Comparison of ENCODE assay signal across 16 mouse cellular contexts in the genomic region with DNA sequence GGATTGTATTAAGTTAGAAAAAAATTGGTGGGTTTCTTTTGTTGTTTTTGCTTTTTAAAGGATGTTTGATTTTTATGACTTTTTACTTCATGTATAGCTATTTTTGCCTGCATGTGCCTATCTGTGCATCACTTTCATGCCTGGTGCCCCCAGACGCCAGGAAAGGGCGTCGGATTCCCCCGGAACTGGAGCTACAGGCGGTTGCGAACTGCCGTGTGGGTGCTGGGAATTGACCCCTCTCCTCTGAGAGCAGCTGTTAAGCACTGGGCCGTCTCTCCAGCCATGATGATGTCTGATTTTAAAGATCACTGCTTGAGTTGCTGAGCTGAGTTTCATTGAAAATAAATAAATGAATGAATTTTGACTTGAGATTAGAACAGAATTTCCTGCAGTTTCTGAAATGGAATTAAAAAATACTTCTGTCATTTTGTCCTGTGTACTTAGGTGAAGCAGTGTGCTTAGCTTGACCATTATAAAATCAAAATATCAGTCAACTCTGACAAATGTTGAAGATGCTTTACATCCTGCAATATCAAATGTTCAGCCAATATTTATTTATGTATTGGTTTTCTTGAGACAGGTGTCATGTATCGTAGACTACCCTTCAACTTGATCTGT. TPM values are rescaled to one million over a fixed set of nuclear protein-coding genes. Genes with fewer than 3 reads are reported as not detected.
DNase-seq lines count a peak whose midpoint lies in the region; ATAC-seq and TF ChIP-seq lines count a peak whose summit lies in the region.
"Had no signal": no experiment of that assay in that cellular context is flagged by ENCODE, and none has a peak within 500 bp of the region (broad histone marks: within the 10 kb centered on the region; RNA-seq: fewer than 3 reads in every experiment).

A gene (plus strand): TSS at position 568 of the 618 bp plus-strand sequence.

- DNase-seq in gastrocnemius, postnatal 10 days = peak; percentile 1
- DNase-seq in gastrocnemius, postnatal 14 days = no peak
- DNase-seq in layer of hippocampus, adult 2 months (ENCODE audit: low spot score in 2 of 2) = no peak
- DNase-seq in layer of hippocampus, adult 9-11 months = no peak
- DNase-seq in urinary bladder, postnatal 4 days (ENCODE audit: low spot score in 2 of 2) = peak; percentile 5 to 47
- no peak for DNase-seq in urinary bladder, postnatal 14 days (ENCODE audit: low spot score)
- DNase-seq in forebrain, embryonic 11.5 days (ENCODE audit: low spot score) = no peak
- DNase-seq: cerebellum, postnatal 25 days; left cerebral cortex, postnatal 4 days had no signal

- no peak within 1 kb of the TSS for H3K4me3 ChIP-seq in layer of hippocampus, adult 2 months
- H3K4me3 ChIP-seq in stomach, embryonic 16.5 days (replicated peaks; ENCODE audit: low read length) = no peak within 1 kb of the TSS
- H3K4me3 ChIP-seq in forebrain, embryonic 11.5 days (ENCODE audit: low read depth, low read length) = no peak within 1 kb of the TSS

- no peak for TF ChIP-seq CTCF in layer of hippocampus, adult 2 months (conservative IDR thresholded peaks at IDR 0.05)

- no peak within 1 kb of the TSS for H3K9ac ChIP-seq in stomach, embryonic 16.5 days (ENCODE audit: low read length)
- H3K9ac ChIP-seq in forebrain, embryonic 11.5 days (ENCODE audit: low read length) = no peak within 1 kb of the TSS

- peak within 1 kb of the TSS; percentile 37; the same call in 1 of the 2 replicates for H3K27ac ChIP-seq in layer of hippocampus, adult 2 months
- H3K27ac ChIP-seq in stomach, embryonic 16.5 days (ENCODE audit: low read length) = peak within 1 kb of the TSS; percentile 11; the same call in 1 of the 2 replicates
- H3K27ac ChIP-seq in forebrain, embryonic 11.5 days (ENCODE audit: low read depth, low read length) = no peak within 1 kb of the TSS

- no peaks in the 10 kb centered on the region for H3K27me3 ChIP-seq in stomach, embryonic 16.5 days (ENCODE audit: control insufficient read depth, insufficient read depth, low read length)
- H3K27me3 ChIP-seq in forebrain, embryonic 11.5 days (ENCODE audit: control insufficient read depth, insufficient read depth, low read length) = no peaks in the 10 kb centered on the region

- intact Hi-C loops in gastrocnemius, postnatal 14 days (cut with DNase I; ENCODE audit: low total_unique reads) = no loop called here

- ATAC-seq in stomach, embryonic 16.5 days (ENCODE audit: insufficient read depth, low FRiP score) = no peak
- ATAC-seq in forebrain, embryonic 11.5 days (replicated peaks; ENCODE audit: low FRiP score) = no peak

- 0 out of 2 replicates have a peak, but pooled peaks cover 3% of the 10 kb centered on the region for H3K36me3 ChIP-seq in stomach, embryonic 16.5 days (ENCODE audit: control insufficient read depth, insufficient read depth, low read length)
- H3K36me3 ChIP-seq in forebrain, embryonic 11.5 days (ENCODE audit: control insufficient read depth, insufficient read depth, low read length) = no peaks in the 10 kb centered on the region; the same call in 1 of the 2 replicates

- 82% methylated on average over 9 of the region's 9 CpGs for WGBS in stomach, embryonic 16.5 days
- WGBS in forebrain, embryonic 11.5 days = 91% methylated on average over 9 of the region's 9 CpGs

- peaks cover 13% of the 10 kb centered on the region for H3K4me1 ChIP-seq in stomach, embryonic 16.5 days (ENCODE audit: control insufficient read depth, insufficient read depth, low read length)
- H3K4me1 ChIP-seq in forebrain, embryonic 11.5 days (replicated peaks; ENCODE audit: control insufficient read depth, insufficient read depth, low read length) = no peaks in the 10 kb centered on the region

- no peak within 1 kb of the TSS for H3K4me2 ChIP-seq in stomach, embryonic 16.5 days (ENCODE audit: low read depth, low read length)
- no peak within 1 kb of the TSS for H3K4me2 ChIP-seq in forebrain, embryonic 11.5 days (ENCODE audit: low read depth, low read length, severe bottlenecking)

- no peaks in the 10 kb centered on the region for H3K9me3 ChIP-seq in stomach, embryonic 16.5 days (replicated peaks; ENCODE audit: control insufficient read depth, low read length)
- H3K9me3 ChIP-seq in forebrain, embryonic 11.5 days (ENCODE audit: control insufficient read depth, low read length) = no peaks in the 10 kb centered on the region

RNA-seq across cellular contexts. Expression of the gene that starts here (rescaled TPM):
- not detected for total RNA-seq in gastrocnemius, postnatal 10 days (2021)
- not detected for total RNA-seq in gastrocnemius, postnatal 14 days (2021)
- not detected for total RNA-seq in layer of hippocampus, adult 2 months (2021)
- polyA plus RNA-seq in stomach, embryonic 16.5 days (2015; fragmentation: Nextera tagmentation; extraction: Ambion mirVana) = not detected in 2 replicates
- not detected in 2 replicates for polyA plus RNA-seq in forebrain, embryonic 11.5 days (2014; fragmentation: Nextera tagmentation; extraction: Ambion mirVana)
- total RNA-seq: heart, postnatal 36 days; left cerebral cortex, postnatal 4 days; megakaryocyte-erythroid progenitor cell, adult 5-6 weeks; MEL had no signal
- polyA plus RNA-seq: frontal cortex, adult 2 months; large intestine, adult 2 months; neural tube, embryonic 14.5 days had no signal

Comparison
In these comparisons a context has a peak if more than half of its experiments do, and no peak if none do; other contexts are left out.
1. DNase-seq: peak in urinary bladder, postnatal 4 days (2 of 2); none in gastrocnemius, postnatal 14 days (single experiment), layer of hippocampus, adult 2 months (0 of 2), layer of hippocampus, adult 9-11 months (single experiment), urinary bladder, postnatal 14 days (single experiment) and forebrain, embryonic 11.5 days (single experiment).
2. Peak in DNase-seq in gastrocnemius, postnatal 10 days; RNA of the gene not detected or under 1 TPM.